Mouse (Mus musculus) midbrain, postnatal 0 days (tissue): ENCODE measurements around the gene Mettl3. TPM values are rescaled to one million over a fixed set of nuclear protein-coding genes. Genes with fewer than 3 reads are reported as not detected.

Experiments
- ATAC-seq: fragments of 200-750 bp; cut with Nextera tagmentation; 2 replicates; pipeline ENCODE4 v1.8.0; 2017; ENCODE audit warnings: moderate number of reproducible peaks, mild to moderate bottlenecking, moderate TSS enrichment, moderate library complexity; ENCODE audit not compliant: low FRiP score
- DNase-seq: peaks from one replicate; pipeline ENCODE4 v3.0.0-alpha.2; 2015; ENCODE audit warnings: low spot score
- H3K27ac ChIP-seq: fragments of 300-500 bp; sonication (generic); 2 replicates; pipeline ENCODE4 v1.5.1; 2014; ENCODE audit warnings: low read depth, mild to moderate bottlenecking, low read length, mixed read lengths
- H3K27me3 ChIP-seq: fragments of 300-500 bp; sonication (generic); 2 replicates; pipeline ENCODE4 v1.6.1; 2014; ENCODE audit warnings: low read length, control low read depth, mixed read lengths; ENCODE audit not compliant: insufficient read depth
- H3K36me3 ChIP-seq: fragments of 300-500 bp; sonication (generic); 2 replicates; pipeline ENCODE4 v1.6.1; 2014; ENCODE audit warnings: low read length, control low read depth, mixed read lengths; ENCODE audit not compliant: insufficient read depth
- H3K4me1 ChIP-seq: fragments of 300-500 bp; sonication (generic); 2 replicates; pipeline ENCODE4 v1.6.1; 2014; ENCODE audit warnings: mild to moderate bottlenecking, control low read depth, antibody characterized with exemption, low read length, mixed read lengths; ENCODE audit not compliant: insufficient read depth
- H3K4me2 ChIP-seq: fragments of 300-500 bp; sonication (generic); 2 replicates; pipeline ENCODE4 v1.6.1; 2014; ENCODE audit warnings: low read depth, mild to moderate bottlenecking, low read length, mixed read lengths; ENCODE audit not compliant: poor library complexity, severe bottlenecking
- H3K4me3 ChIP-seq: fragments of 300-500 bp; sonication (generic); 2 replicates; pipeline ENCODE4 v1.5.1; 2014; ENCODE audit warnings: low read depth, mild to moderate bottlenecking, low read length, moderate library complexity
- H3K9ac ChIP-seq: fragments of 300-500 bp; sonication (generic); replicated peaks from 2 replicates; pipeline ENCODE4 v1.6.1; 2014; ENCODE audit warnings: mild to moderate bottlenecking, low read length, moderate library complexity, mixed read lengths; ENCODE audit not compliant: poor library complexity, severe bottlenecking
- H3K9me3 ChIP-seq: fragments of 300-500 bp; sonication (generic); 2 replicates; pipeline ENCODE4 v1.6.1; 2016; ENCODE audit warnings: low read length, control low read depth
- CTCF ChIP-seq: IDR thresholded peaks from 2 replicates; pipeline ENCODE4 v1.5.1; 2016; ENCODE audit warnings: antibody characterized with exemption, mild to moderate bottlenecking
- WGBS: fragments of 180-500 bp; shearing (Covaris S2); extraction: QIAGEN DNeasy Blood & Tissue Kit; methylation state at CpG from one replicate; pipeline ENCODE4 v1.1.7; 2014; 5-methylcytosine and 5-hydroxymethylcytosine counted together
- polyA plus RNA-seq: library from polyadenylated mRNA; unstranded; fragments of >200 nt; fragmentation: Nextera tagmentation; extraction: Ambion mirVana; gene quantifications from 2 replicates; pipeline ENCODE4 v1.2.1, GENCODE M21; 2015
- total RNA-seq: library from RNA; depleted of rRNA; stranded (reverse); fragments of >200 nt; gene quantifications from 2 replicates; pipeline ENCODE4 v1.2.3, GENCODE M21; 2014

Gene Mettl3
- total and polyA plus RNA-seq, 2 experiments from 2014 or later = 22.6 to 24.1 TPM

DNA sequence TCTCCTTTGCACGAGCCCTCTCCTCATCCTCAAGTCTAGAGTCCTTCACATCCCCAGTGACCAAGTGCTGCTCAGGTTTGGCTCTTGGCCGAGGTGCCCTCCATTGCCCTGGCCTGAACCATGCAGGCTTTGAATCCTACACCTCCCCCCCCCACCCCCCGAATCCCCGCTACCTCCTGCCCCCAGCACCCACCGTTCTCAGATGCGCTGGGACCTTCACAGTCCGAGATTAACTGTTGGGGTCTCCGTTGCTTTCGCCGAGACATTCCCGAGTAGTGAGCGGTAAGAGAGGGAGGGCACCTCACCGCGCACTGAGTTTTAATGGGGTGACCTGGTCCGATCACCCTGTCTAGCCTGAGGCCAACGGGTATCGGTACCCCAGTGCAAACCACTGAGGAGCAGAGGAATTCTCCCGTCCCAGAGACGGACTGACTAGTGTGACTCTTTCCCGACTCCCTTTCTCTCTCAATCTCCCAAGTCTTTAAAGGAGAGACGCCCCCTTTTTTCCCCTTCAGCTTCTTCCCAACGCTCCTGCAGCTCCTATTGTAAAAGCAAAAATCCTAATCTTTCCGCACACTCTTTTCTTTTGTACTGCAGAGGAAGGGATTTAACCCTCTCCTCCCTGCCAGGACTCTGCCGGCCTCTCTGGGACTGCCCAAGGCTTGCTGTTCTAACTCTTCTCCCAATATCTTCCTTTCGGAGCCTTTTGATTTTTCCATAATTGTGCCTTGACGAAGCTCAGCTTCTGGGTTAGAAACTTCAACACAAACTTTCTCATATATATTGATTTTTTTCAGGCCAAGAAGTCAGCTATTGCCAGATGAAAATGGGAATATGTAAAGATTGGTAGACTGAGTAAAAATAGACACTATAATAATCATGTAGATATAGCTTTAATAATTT lies 23.2 kb upstream of the Mettl3 start, which contains the start of gene Sall2:
Sall2 (minus strand) TSS at position 853 of the 903 bp plus-strand sequence.
- peak; percentile 26 for DNase-seq
- 1% methylated on average over 25 of the region's 26 CpGs for WGBS

DNA sequence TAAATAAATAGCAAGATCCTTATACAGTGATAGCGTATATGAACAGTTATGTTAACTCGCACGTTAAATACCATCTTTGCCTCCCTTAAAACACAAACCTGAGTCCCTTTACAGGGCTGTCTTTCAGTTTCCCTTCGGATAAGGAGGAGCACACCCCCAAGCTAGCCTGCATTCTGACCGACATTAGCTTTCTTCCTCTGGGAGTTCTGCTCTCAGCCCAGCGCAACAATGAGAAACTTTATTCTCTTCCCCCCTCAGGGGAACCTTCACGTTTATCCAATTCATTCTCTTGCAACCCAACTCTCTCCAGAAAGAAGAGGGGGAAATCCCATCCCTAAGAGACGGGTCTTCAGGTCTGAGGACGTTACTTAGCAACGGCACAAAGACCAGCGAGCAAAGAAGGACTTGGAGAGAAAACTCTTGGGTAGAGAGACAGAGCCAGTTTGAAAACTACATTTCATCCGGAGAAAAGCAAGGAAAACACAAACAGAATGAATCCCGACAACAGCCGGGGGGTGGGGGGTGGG lies 22.5 kb upstream of the Mettl3 start:
- WGBS = under 1% methylated on average over 14 of the region's 14 CpGs
- Histone ChIP-seq H3K9ac (peak overlapping the region; percentile 59), H3K9me3 (no peaks in the 10 kb centered on the region), H3K4me2 (peak overlapping the region; percentile 94), H3K27ac (peak overlapping the region; percentile 40), H3K36me3 (no peaks in the 10 kb centered on the region), H3K4me1 (no peaks in the 10 kb centered on the region; the same call in 1 of the 2 replicates), H3K27me3 (no peaks in the 10 kb centered on the region), H3K4me3 (peak overlapping the region; percentile 42)
- peak; percentile 63 for ATAC-seq
- TF ChIP-seq CTCF = no peak
- peak; percentile 73 for DNase-seq

More for the DNA sequence above, 23.2 kb upstream of the Mettl3 start, which contains the start of gene Sall2:
- peak within 1 kb of the TSS; percentile 59 for H3K9ac ChIP-seq
- peak within 1 kb of the TSS; percentile 42 for H3K4me3 ChIP-seq
- peak; percentile 69 for ATAC-seq
- H3K9me3 ChIP-seq = no peaks in the 10 kb centered on the region
- no peaks in the 10 kb centered on the region for H3K36me3 ChIP-seq
- no peak for TF ChIP-seq CTCF
- no peaks in the 10 kb centered on the region; the same call in 1 of the 2 replicates for H3K4me1 ChIP-seq
- no peaks in the 10 kb centered on the region for H3K27me3 ChIP-seq
- peak within 1 kb of the TSS; percentile 40 for H3K27ac ChIP-seq
- H3K4me2 ChIP-seq = peak within 1 kb of the TSS; percentile 94

- WGBS = 6% methylated on average over 4 of the region's 4 CpGs
- Histone ChIP-seq H3K9me3 (no peaks in the 10 kb centered on the region), H3K36me3 (no peaks in the 10 kb centered on the region), H3K4me2 (peak overlapping the region; percentile 94), H3K27me3 (no peaks in the 10 kb centered on the region), H3K9ac (no peak overlapping the region), H3K4me3 (peak overlapping the region; percentile 0; the same call in 1 of the 2 replicates), H3K4me1 (no peaks in the 10 kb centered on the region; the same call in 1 of the 2 replicates), H3K27ac (no peak overlapping the region)
- DNase-seq (peak; percentile 36), ATAC-seq (no peak)
- TF ChIP-seq CTCF = peak; percentile 58
Measured at GRCm38 (mm10) chr14:52325890-52326289, 21.0 kb upstream of the Mettl3 start.

GRCm38 (mm10) chr14:52319361-52319760 lies 14.4 kb upstream of the Mettl3 start:
- Histone ChIP-seq H3K4me2 (no peak overlapping the region), H3K27me3 (no peaks in the 10 kb centered on the region), H3K4me3 (no peak overlapping the region), H3K27ac (no peak overlapping the region), H3K9ac (no peak overlapping the region), H3K36me3 (0 out of 2 replicates have a peak, but pooled peaks cover 1% of the 10 kb centered on the region), H3K9me3 (no peaks in the 10 kb centered on the region), H3K4me1 (peaks cover 3% of the 10 kb centered on the region)
- no peak for TF ChIP-seq CTCF
- 66% methylated on average over 6 of the region's 6 CpGs for WGBS
- DNase-seq (no peak), ATAC-seq (no peak)

DNA sequence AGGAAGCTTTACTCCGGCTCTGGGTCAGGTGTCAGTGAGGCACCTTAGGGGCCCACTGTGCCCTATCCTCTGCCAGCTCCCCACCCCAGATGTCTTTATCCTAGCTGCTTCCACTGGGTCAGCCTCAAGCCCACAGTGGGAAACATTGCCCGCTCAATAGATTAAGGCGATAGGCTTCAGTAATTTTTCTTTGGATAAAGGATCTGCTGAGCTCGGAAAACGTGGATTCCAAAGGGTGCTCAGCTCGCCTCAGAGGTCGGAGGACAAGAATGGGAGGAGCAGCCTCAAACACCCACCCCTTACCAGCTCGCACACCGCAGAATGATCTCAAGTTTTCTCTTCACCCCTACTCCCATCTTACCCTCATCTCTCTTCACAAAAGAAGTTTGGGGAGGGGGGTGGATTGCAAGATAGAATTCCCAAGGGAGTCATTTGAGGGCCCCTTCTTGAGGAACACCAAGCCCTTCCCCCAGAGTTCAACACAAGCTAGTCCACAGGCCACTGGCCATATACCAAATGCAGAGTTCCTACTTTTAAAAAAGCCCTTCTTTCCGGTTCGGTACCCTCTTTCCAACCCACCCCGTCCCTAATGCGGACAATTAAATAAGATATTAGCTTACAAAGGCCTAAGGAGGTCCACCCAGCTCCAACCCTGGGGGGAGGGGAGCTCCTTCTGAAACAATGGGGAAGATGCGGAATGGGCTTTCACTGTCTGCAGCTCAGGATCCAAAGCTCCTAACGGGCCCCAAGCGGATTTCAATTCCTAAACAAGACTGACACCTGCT lies 11.7 kb upstream of the Mettl3 start:
- Histone ChIP-seq H3K9me3 (no peaks in the 10 kb centered on the region), H3K4me2 (peak overlapping the region; percentile 85), H3K9ac (peak overlapping the region; percentile 98), H3K27me3 (no peaks in the 10 kb centered on the region), H3K4me3 (peak overlapping the region; percentile 86), H3K4me1 (peaks cover 13% of the 10 kb centered on the region), H3K27ac (peak overlapping the region; percentile 98), H3K36me3 (peaks cover 25% of the 10 kb centered on the region)
- peak; percentile 54 for DNase-seq
- WGBS = 3% methylated on average over 16 of the region's 16 CpGs
- TF ChIP-seq CTCF = no peak
- peak; percentile 71 for ATAC-seq
